Mouse (Mus musculus): ENCODE data around the gene Ttc7. TPM values are rescaled to one million over a fixed set of nuclear protein-coding genes. Genes with fewer than 3 reads are reported as not detected.

Ttc7 gene
- total RNA-seq, 1 experiment from 2014 or later = 13.2 TPM

GRCm38 (mm10) chr17:87335152-87335551 is 52.5 kb downstream of the Ttc7 start:
- DNase-seq = no peak

- DNase-seq = no peak
These were observed 53.0 kb downstream of the Ttc7 start for GRCm38 (mm10) chr17:87335727-87336126.

DNA sequence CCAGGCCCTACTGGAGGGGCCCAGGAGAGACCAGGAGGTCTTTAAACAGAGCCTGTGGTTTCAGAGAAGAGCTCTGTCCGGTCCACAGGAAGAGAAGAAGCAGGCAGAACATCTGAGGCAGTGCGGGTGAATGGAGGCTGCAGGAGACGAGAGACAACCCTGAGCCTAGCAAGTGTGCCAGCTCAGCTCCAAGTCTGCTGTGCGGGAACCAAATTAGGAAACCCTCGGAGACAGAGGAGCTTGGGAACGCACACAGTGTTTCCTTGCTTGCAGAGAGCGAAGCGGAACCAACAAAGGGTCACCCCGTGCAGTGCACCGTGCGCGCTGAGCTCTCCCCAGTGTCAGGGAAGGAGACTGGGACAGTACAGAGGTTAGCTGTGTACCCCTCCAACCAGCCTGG is 54.2 kb downstream of the Ttc7 start:
- no peak for DNase-seq

DNA sequence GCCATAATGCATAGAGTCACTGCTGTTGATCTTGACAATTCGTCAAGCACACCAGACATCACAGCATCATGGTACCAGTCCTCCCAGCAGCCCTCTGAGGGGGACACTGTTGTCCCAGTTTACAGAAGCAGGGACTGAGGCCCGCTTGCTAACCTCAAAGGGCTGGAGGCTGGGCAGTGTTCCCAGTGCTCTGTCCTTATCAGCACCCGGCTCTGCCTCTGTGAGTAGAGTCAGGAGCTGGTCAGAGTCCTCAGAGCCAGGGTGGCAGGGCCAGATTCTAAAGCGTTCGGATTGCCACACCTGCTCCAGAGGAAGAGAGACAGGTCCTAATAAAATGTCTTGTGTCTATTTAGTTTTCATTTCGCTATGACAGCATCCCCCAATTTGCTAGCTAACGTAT is 55.0 kb downstream of the Ttc7 start:
- no peak for DNase-seq

GRCm38 (mm10) chr17:87339122-87339521 is 56.4 kb downstream of the Ttc7 start:
- peak; percentile 72 for DNase-seq

- DNase-seq = no peak
These were observed 60.5 kb downstream of the Ttc7 start for GRCm38 (mm10) chr17:87343060-87343703.

GRCm38 (mm10) chr17:87344441-87345251 is 62.0 kb downstream of the Ttc7 start:
- DNase-seq = no peak

GRCm38 (mm10) chr17:87345252-87345593 is 62.5 kb downstream of the Ttc7 start:
- DNase-seq = no peak

GRCm38 (mm10) chr17:87348353-87348752 is 65.7 kb downstream of the Ttc7 start:
- no peak for DNase-seq

GRCm38 (mm10) chr17:87349069-87349468 is 66.4 kb downstream of the Ttc7 start:
- DNase-seq = no peak

DNA sequence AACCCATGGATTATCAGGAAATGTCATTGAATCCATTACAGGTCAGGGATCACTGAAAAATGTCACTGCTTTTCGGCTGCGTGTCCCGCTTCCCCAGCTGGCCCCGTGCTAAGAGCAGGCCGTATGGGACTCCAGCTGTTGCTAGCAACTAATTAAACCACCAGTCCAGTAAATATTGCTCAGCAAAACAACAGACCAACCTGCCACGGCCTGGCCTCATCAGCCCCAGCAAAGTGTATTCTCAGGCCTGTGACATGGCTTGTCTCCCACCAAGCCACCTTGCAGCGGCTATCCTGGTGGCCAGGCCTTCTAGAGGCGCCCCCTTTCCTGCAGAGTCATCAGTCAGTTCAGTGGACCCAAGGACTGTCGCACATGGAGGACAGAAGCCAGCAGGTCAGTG is 66.9 kb downstream of the Ttc7 start:
- DNase-seq = no peak

DNA sequence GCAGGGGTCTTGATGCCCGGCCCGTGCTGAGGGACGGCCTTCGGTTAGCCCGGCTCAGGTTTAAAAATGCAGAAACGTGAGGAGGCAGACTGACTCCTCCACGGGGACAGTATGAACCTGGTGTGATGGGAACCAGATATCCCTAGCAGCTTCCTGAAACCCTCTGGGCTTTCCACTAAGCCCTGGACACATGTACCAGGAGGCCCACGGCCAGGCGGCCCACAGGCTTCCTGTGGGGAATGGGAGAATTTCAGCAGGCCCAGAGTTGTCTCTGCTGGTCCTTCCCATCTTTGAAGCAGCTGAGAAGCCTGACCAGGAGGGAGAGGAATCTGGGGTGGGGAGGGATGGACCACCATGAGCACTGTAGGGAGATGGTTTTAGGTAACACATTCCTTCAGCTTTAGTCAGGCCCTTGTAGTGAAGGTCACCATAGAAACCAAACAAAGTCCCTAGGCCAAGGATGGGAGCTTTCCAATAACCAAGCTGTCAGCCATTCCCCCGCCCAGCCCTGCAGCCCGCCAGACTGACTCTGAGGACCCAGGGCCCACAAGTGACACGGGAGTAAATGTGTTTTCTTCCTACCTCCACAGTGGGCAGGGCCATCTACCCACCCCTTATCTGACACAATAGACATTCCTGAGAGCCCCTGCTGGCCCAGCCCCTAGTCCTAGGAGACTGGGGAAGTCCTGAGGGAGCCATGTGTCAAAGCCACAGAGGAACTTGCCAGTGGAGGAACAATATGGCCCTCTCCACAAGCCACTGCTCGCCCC is 68.0 kb downstream of the Ttc7 start:
- DNase-seq = peak; percentile 30

GRCm38 (mm10) chr17:87351241-87352105 is 68.8 kb downstream of the Ttc7 start:
- peak; percentile 67 for DNase-seq

DNA sequence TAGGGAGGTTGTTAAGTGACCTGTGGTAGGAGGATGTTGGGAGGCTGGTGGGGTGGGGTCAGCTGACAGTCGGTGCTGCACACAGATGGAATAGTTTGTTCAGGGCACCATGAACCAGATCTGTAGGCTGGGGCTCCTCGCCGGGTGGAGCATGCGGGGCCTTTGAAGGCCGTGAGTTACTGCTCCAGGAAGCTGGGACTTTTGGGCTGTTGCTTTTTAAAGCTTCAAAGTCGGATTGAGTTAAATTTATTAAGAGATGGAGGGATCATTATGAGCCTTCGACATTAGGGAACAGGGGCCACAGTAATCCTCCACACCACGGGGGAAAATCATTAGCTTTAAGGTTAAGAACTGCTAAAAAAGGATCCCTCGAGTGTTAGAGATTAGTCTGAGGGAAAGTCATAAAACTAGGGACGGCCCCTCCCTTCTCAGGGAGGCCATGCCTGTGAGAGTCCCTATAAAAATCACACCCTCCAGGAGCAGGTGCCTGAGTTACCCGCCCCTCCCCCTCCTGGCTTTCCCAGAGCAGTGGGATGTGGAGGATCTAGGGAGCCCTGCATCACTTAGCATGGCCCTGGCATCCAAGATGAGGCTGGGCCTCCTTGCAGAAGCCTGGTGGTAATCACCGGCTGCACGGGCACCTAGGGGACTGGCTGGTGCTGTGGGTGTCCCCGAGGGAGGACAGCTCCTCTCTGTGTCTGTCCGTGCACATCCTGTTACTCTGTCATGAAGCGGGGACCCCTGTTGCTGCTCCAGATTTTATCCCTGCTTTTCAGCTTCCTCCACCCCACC is 69.6 kb downstream of the Ttc7 start:
- no peak for DNase-seq

DNA sequence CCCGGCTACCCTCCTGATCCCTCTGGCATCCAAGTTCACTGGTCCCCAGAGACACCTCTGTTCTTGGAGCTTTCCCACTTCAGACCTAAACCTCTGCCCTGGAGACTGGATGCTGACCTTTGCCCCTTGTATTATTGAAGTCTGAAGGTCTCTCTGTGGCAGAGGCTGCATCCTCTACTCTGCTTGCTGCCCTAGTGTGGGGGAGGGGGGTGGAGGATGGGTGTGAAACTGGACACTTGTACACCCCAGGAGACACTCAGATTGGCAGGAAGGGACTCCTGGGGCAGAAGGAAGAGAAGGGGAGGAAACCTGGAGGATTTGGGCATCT is 70.2 kb downstream of the Ttc7 start:
- DNase-seq = peak; percentile 43

DNA sequence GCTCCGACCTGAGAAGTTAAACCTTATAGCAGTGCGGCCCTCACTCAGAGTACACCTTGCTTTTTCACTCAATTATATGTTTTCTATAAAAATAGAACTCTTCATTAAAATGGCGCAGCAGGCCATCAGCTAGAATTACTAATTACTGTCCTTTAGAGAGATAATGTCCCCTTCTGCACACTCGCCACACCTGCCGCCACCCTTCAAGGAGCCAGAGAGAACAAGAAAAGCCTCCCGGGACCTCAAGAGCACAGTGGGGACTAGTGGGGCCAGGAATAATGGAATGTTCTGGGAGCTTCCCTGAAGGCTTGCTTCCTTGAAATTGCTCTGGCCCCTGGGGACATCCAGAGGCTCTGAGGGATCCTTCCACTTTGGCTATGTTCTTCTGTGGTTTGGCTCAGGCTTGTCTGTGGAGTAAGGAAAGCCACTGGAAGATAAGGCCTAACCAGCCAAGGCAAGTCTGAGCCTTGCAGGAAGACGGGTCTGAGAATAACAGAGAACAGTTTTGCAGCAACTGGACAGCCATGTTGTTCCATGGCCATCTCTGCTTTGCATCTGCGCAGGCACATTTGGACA is 71.1 kb downstream of the Ttc7 start:
- DNase-seq = peak; percentile 37

GRCm38 (mm10) chr17:87355456-87355855 is 72.8 kb downstream of the Ttc7 start:
- DNase-seq = no peak

GRCm38 (mm10) chr17:87356261-87356660 is 73.6 kb downstream of the Ttc7 start:
- DNase-seq = no peak

GRCm38 (mm10) chr17:87357506-87357905 is 74.8 kb downstream of the Ttc7 start:
- no peak for DNase-seq

DNA sequence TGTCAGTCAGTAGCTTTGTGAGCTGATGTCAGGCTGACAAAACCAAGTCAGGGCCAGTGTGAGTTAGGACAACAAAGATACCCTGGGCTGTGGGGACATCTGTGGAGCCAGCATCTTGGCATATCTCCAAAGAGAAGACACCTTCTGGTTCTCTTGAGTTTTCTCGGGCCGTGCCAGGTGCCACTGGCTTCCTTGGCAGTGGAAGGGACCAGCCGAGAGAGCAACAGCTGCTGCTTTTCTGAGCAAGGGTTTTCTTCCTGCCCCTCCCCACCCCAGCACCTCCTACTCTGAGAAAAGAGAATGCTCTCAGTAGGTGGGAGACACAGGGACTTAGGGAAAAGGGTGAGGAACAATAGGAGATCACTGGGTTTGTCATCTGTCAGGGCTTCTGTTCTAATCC is 78.4 kb downstream of the Ttc7 start:
- no peak for DNase-seq

GRCm38 (mm10) chr17:87364108-87364507 is 81.4 kb downstream of the Ttc7 start:
- no peak for DNase-seq
